Mouse (Mus musculus): Measurements from ENCODE around the gene Cd59a. TPM values are rescaled to one million over a fixed set of nuclear protein-coding genes. Genes with fewer than 3 reads are reported as not detected.
A peak's percentile ranks its signal among the peaks of the same experiment; 100 is the strongest.

The Cd59a gene
- polyA plus RNA-seq, 1 experiment from 2014 or later = 89.4 TPM

- Histone ChIP-seq H3K9ac (ENCODE audit: low read depth, low read length) (peak overlapping the region; percentile 81; the same call in 1 of the 2 replicates), H3K4me1 (ENCODE audit: control insufficient read depth, insufficient read depth, low read length) (peaks cover 34% of the 10 kb centered on the region), H3K4me3 (ENCODE audit: low read depth, low read length) (peak overlapping the region; percentile 65), H3K27me3 (ENCODE audit: control insufficient read depth, insufficient read depth, low read length) (0 out of 2 replicates have a peak, but pooled peaks cover 4% of the 10 kb centered on the region), H3K9me3 (replicated peaks; ENCODE audit: control insufficient read depth, low read length) (no peaks in the 10 kb centered on the region), H3K4me2 (peak overlapping the region; percentile 95), H3K36me3 (ENCODE audit: control insufficient read depth, insufficient read depth, low read length) (no peaks in the 10 kb centered on the region), H3K27ac (ENCODE audit: low read depth, low read length) (peak overlapping the region; percentile 83; the same call in 1 of the 2 replicates)
- WGBS (ENCODE audit: insufficient replicate concordance) = 43% methylated on average over 3 of the region's 3 CpGs
- ATAC-seq (replicated peaks; ENCODE audit: insufficient number of reproducible peaks, low FRiP score, low TSS enrichment) = no peak
Measured at GRCm38 (mm10) chr2:104123540-104123939, 27.9 kb downstream of the Cd59a start.

- 67% methylated on average over 5 of the region's 5 CpGs for whole genome bisulfite sequencing (ENCODE audit: insufficient replicate concordance)
- no peaks in the 10 kb centered on the region for H3K9me3 ChIP-seq (replicated peaks; ENCODE audit: control insufficient read depth, low read length)
Measured at GRCm38 (mm10) chr2:104124071-104124470, 28.5 kb downstream of the Cd59a start.

DNA sequence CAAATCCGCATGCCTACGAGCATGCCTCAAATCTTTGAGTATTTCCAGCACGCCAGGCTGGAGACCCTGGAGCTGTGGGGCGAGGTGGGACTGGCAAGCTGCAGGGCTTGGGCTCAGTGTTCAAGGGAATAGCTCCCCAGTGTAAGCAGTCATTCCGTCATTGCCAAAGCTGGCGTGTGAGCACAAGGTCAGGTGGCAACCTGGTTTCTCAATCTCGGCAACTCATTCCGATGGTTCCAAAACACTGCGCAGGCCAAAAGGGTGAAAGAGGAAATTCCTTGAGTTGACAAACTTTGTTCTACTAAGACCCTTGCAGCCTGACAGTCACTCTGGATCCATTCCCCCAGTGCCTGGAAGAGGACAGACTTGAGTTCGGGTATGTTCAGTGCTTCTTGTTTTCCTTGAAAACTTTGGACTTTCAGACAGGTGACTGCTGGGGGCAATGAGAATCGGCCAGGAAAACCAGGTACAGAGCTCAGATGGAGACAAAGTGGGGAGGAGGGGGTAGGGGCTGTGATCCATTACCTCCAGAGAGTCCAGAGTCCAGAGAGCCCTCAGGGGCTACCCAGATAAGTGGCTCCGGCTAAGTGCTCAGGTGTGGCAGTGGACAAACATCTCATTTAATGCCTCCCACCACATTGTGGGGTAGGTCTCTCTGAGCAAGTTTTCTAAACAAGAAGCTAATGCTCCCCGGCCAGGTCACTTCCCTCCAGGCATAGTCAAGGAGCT, 33.4 kb downstream of the Cd59a start:
- no peak overlapping the region for H3K4me2 ChIP-seq
- ATAC-seq (replicated peaks; ENCODE audit: insufficient number of reproducible peaks, low FRiP score, low TSS enrichment) = no peak
- H3K9me3 ChIP-seq (replicated peaks; ENCODE audit: control insufficient read depth, low read length) = no peaks in the 10 kb centered on the region
- WGBS (ENCODE audit: insufficient replicate concordance) = 83% methylated on average over 13 of the region's 13 CpGs
- no peaks in the 10 kb centered on the region for H3K36me3 ChIP-seq (ENCODE audit: control insufficient read depth, insufficient read depth, low read length)
- peaks cover 17% of the 10 kb centered on the region for H3K4me1 ChIP-seq (ENCODE audit: control insufficient read depth, insufficient read depth, low read length)
- 0 out of 2 replicates have a peak, but pooled peaks cover 4% of the 10 kb centered on the region for H3K27me3 ChIP-seq (ENCODE audit: control insufficient read depth, insufficient read depth, low read length)
- no peak overlapping the region for H3K27ac ChIP-seq (ENCODE audit: low read depth, low read length)
- no peak overlapping the region for H3K9ac ChIP-seq (ENCODE audit: low read depth, low read length)
- H3K4me3 ChIP-seq (ENCODE audit: low read depth, low read length) = no peak overlapping the region

More at GRCm38 (mm10) chr2:104124071-104124470, 28.5 kb downstream of the Cd59a start:
- H3K27me3 ChIP-seq (ENCODE audit: control insufficient read depth, insufficient read depth, low read length) = 0 out of 2 replicates have a peak, but pooled peaks cover 4% of the 10 kb centered on the region
- no peak overlapping the region for H3K4me2 ChIP-seq
- no peak overlapping the region for H3K9ac ChIP-seq (ENCODE audit: low read depth, low read length)
- no peak overlapping the region for H3K4me3 ChIP-seq (ENCODE audit: low read depth, low read length)
- ATAC-seq (replicated peaks; ENCODE audit: insufficient number of reproducible peaks, low FRiP score, low TSS enrichment) = no peak
- no peak overlapping the region for H3K27ac ChIP-seq (ENCODE audit: low read depth, low read length)
- peaks cover 31% of the 10 kb centered on the region for H3K4me1 ChIP-seq (ENCODE audit: control insufficient read depth, insufficient read depth, low read length)
- no peaks in the 10 kb centered on the region for H3K36me3 ChIP-seq (ENCODE audit: control insufficient read depth, insufficient read depth, low read length)

DNA sequence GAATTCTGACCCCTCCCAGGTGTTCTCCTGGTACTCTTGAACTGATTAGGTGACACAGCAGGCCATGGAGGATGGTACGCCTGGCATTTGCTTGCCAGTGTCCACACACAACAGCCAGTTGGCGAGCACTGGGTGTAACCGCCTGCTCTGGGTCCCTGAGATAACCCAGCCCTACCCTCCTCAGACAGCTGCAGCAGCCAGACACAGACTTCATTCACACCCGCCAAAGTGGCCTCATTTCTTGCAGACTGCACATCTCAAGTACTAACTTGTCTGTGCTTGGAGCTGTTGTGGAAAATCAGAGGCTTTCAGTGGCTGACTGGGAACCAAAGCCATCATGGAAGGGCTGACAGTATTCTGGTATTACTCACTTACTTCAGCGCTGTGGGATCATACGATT, 34.6 kb downstream of the Cd59a start:
- Histone ChIP-seq H3K9ac (ENCODE audit: low read depth, low read length) (no peak overlapping the region), H3K4me2 (peak overlapping the region; percentile 27; the same call in 1 of the 2 replicates), H3K4me1 (ENCODE audit: control insufficient read depth, insufficient read depth, low read length) (peaks cover 11% of the 10 kb centered on the region), H3K36me3 (ENCODE audit: control insufficient read depth, insufficient read depth, low read length) (no peaks in the 10 kb centered on the region), H3K27me3 (ENCODE audit: control insufficient read depth, insufficient read depth, low read length) (0 out of 2 replicates have a peak, but pooled peaks cover 4% of the 10 kb centered on the region), H3K27ac (ENCODE audit: low read depth, low read length) (peak overlapping the region; percentile 70), H3K9me3 (replicated peaks; ENCODE audit: control insufficient read depth, low read length) (no peaks in the 10 kb centered on the region), H3K4me3 (ENCODE audit: low read depth, low read length) (no peak overlapping the region)
- 40% methylated on average over 6 of the region's 6 CpGs for WGBS (ENCODE audit: insufficient replicate concordance)
- peak; percentile 80 for ATAC-seq (replicated peaks; ENCODE audit: insufficient number of reproducible peaks, low FRiP score, low TSS enrichment)

DNA sequence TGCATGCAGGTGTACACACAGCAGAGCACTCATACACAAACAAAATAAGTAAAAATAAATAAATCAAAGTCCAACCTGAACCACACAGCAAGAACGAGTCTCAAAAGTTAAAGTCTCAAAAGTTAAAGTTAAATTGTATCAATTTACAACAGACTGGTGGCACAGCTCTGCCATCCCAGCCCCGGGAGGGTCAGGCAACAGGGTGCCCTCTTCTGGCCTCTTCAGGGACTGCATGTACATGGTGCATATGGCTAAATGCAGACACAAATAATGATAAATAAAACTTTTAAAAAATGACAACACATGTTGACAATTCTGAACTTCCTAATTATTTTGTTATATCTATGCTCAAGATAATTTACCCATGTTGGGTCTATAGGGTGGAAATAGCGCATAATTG, 35.4 kb downstream of the Cd59a start:
- 61% methylated on average over 3 of the region's 3 CpGs for WGBS (ENCODE audit: insufficient replicate concordance)
- ATAC-seq (replicated peaks; ENCODE audit: insufficient number of reproducible peaks, low FRiP score, low TSS enrichment) = no peak
- peaks cover 11% of the 10 kb centered on the region for H3K4me1 ChIP-seq (ENCODE audit: control insufficient read depth, insufficient read depth, low read length)
- no peak overlapping the region for H3K4me3 ChIP-seq (ENCODE audit: low read depth, low read length)
- H3K27me3 ChIP-seq (ENCODE audit: control insufficient read depth, insufficient read depth, low read length) = 0 out of 2 replicates have a peak, but pooled peaks cover 2% of the 10 kb centered on the region
- H3K36me3 ChIP-seq (ENCODE audit: control insufficient read depth, insufficient read depth, low read length) = no peaks in the 10 kb centered on the region
- no peak overlapping the region for H3K9ac ChIP-seq (ENCODE audit: low read depth, low read length)
- no peak overlapping the region for H3K27ac ChIP-seq (ENCODE audit: low read depth, low read length)
- H3K9me3 ChIP-seq (replicated peaks; ENCODE audit: control insufficient read depth, low read length) = no peaks in the 10 kb centered on the region
- no peak overlapping the region for H3K4me2 ChIP-seq

DNA sequence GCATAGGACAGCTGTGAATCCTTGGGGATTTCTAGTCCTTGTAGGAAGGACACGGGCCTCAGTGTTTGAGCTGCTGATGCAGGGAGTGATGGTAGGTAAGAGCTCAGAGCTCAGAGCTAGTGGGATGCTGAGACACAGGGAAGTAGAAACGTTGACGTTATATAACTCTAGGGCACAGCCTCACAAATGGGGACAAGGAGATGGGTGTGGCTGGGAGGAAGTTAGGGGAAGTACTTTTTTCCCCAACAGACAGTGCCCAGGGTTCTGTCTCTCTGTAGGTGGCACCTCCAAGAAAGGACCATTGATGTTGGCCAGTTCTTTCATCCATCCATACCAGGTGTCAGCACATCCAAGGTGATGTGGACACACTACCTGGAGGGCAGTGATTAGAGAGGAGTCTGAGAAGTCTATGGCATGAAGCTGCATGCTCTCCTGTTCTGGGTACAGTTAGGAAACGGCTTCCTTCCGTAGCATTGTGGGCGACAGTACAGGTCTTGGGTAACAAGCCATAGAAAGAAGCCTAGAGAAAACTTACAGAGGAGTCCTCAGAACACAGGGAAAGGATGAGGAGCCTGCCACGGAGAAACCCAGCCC, 36.8 kb downstream of the Cd59a start:
- ATAC-seq (replicated peaks; ENCODE audit: insufficient number of reproducible peaks, low FRiP score, low TSS enrichment) = no peak
- Histone ChIP-seq H3K4me1 (ENCODE audit: control insufficient read depth, insufficient read depth, low read length) (peaks cover 11% of the 10 kb centered on the region), H3K27me3 (ENCODE audit: control insufficient read depth, insufficient read depth, low read length) (no peaks in the 10 kb centered on the region), H3K27ac (ENCODE audit: low read depth, low read length) (no peak overlapping the region), H3K4me3 (ENCODE audit: low read depth, low read length) (no peak overlapping the region), H3K4me2 (no peak overlapping the region), H3K9ac (ENCODE audit: low read depth, low read length) (no peak overlapping the region), H3K9me3 (replicated peaks; ENCODE audit: control insufficient read depth, low read length) (no peaks in the 10 kb centered on the region), H3K36me3 (ENCODE audit: control insufficient read depth, insufficient read depth, low read length) (no peaks in the 10 kb centered on the region)
- WGBS (ENCODE audit: insufficient replicate concordance) = 71% methylated on average over 7 of the region's 7 CpGs

DNA sequence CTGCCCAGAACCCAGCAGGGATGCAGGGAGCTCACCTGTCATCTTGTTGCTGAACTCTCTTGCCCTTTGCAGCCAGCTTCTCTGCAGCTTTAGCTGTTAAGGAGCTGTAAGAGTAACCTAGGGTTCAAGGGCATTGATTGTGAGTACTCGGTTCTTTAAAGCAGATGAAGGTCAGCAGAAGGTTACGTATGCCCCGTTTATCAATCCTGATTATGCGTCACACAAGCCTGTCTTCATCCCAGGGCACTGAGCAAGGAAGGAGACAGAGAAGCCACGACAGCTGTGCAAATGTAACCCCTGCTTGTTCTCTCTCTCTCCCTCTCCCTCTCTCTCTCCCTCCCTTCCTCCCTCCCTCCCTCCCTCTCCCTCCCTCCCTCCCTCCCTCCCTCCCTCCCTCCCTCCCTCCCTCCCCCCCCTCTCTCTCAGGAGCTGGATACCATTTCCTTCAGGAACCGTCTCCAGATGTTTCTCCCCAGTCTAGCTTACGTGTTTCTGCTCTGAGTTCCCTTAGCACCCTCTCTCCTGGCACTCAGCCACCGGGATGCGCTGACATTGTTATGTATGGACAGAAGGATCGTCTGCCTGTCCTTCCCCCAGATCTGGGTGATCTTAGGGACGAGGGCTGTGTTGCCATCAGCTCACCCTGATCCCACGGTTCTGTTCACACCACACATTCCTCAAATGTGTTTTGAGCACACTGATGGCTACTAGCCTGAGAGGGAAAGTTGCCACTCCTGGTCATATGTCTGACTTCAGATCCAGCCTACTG, 37.6 kb downstream of the Cd59a start:
- Histone ChIP-seq H3K27ac (ENCODE audit: low read depth, low read length) (no peak overlapping the region), H3K36me3 (ENCODE audit: control insufficient read depth, insufficient read depth, low read length) (no peaks in the 10 kb centered on the region), H3K4me1 (ENCODE audit: control insufficient read depth, insufficient read depth, low read length) (peaks cover 11% of the 10 kb centered on the region), H3K9me3 (replicated peaks; ENCODE audit: control insufficient read depth, low read length) (no peaks in the 10 kb centered on the region), H3K4me3 (ENCODE audit: low read depth, low read length) (no peak overlapping the region), H3K27me3 (ENCODE audit: control insufficient read depth, insufficient read depth, low read length) (no peaks in the 10 kb centered on the region), H3K9ac (ENCODE audit: low read depth, low read length) (no peak overlapping the region), H3K4me2 (no peak overlapping the region)
- ATAC-seq (replicated peaks; ENCODE audit: insufficient number of reproducible peaks, low FRiP score, low TSS enrichment) = no peak
- WGBS (ENCODE audit: insufficient replicate concordance) = 27% methylated on average over 12 of the region's 12 CpGs

GRCm38 (mm10) chr2:104134150-104135056, 38.8 kb downstream of the Cd59a start:
- H3K4me3 ChIP-seq (ENCODE audit: low read depth, low read length) = no peak overlapping the region
- H3K27me3 ChIP-seq (ENCODE audit: control insufficient read depth, insufficient read depth, low read length) = no peaks in the 10 kb centered on the region
- H3K9ac ChIP-seq (ENCODE audit: low read depth, low read length) = no peak overlapping the region
- H3K4me2 ChIP-seq = no peak overlapping the region
- no peak for ATAC-seq (replicated peaks; ENCODE audit: insufficient number of reproducible peaks, low FRiP score, low TSS enrichment)
- H3K4me1 ChIP-seq (ENCODE audit: control insufficient read depth, insufficient read depth, low read length) = peaks cover 11% of the 10 kb centered on the region
- H3K9me3 ChIP-seq (replicated peaks; ENCODE audit: control insufficient read depth, low read length) = no peaks in the 10 kb centered on the region
- WGBS (ENCODE audit: insufficient replicate concordance) = 39% methylated on average over 8 of the region's 8 CpGs
- H3K36me3 ChIP-seq (ENCODE audit: control insufficient read depth, insufficient read depth, low read length) = no peaks in the 10 kb centered on the region
- H3K27ac ChIP-seq (ENCODE audit: low read depth, low read length) = no peak overlapping the region
